Mouse (Mus musculus): ENCODE data around the gene Thrb. TPM values are rescaled to one million over a fixed set of nuclear protein-coding genes. Genes with fewer than 3 reads are reported as not detected.

The Thrb gene
- polyA plus RNA-seq, 1 experiment from 2014 or later, result 0.12 TPM

- ATAC-seq (ENCODE audit: insufficient number of reproducible peaks, low FRiP score, low TSS enrichment, low read depth), result no peak
- no peak for DNase-seq (ENCODE audit: low spot score)
- 84% methylated on average over 2 of the region's 2 CpGs for WGBS
- H3K4me1 ChIP-seq (ENCODE audit: control insufficient read depth, insufficient read depth, low read length), result no peaks in the 10 kb centered on the region
- no peak overlapping the region for H3K27ac ChIP-seq (replicated peaks; ENCODE audit: low read depth, low read length)
- H3K36me3 ChIP-seq (ENCODE audit: control insufficient read depth, insufficient read depth, low read length), result no peaks in the 10 kb centered on the region
- H3K4me3 ChIP-seq (ENCODE audit: low read depth, low read length), result no peak overlapping the region
- H3K9me3 ChIP-seq (ENCODE audit: control insufficient read depth, low read length), result no peaks in the 10 kb centered on the region
- H3K9ac ChIP-seq (ENCODE audit: low read length), result no peak overlapping the region
- H3K4me2 ChIP-seq (ENCODE audit: low read depth, severe bottlenecking), result no peak overlapping the region
- H3K27me3 ChIP-seq (ENCODE audit: control insufficient read depth, insufficient read depth, low read length), result no peaks in the 10 kb centered on the region
Measured at GRCm38 (mm10) chr14:17846700-17847099, 186.6 kb downstream of the Thrb start.

GRCm38 (mm10) chr14:17847211-17847610, 187.2 kb downstream of the Thrb start:
- H3K4me1 ChIP-seq (ENCODE audit: control insufficient read depth, insufficient read depth, low read length), result no peaks in the 10 kb centered on the region
- no peak overlapping the region for H3K27ac ChIP-seq (replicated peaks; ENCODE audit: low read depth, low read length)
- no peak overlapping the region for H3K4me2 ChIP-seq (ENCODE audit: low read depth, severe bottlenecking)
- no peak for ATAC-seq (ENCODE audit: insufficient number of reproducible peaks, low FRiP score, low TSS enrichment, low read depth)
- no peak overlapping the region for H3K9ac ChIP-seq (ENCODE audit: low read length)
- no peak for DNase-seq (ENCODE audit: low spot score)
- H3K36me3 ChIP-seq (ENCODE audit: control insufficient read depth, insufficient read depth, low read length), result no peaks in the 10 kb centered on the region
- H3K27me3 ChIP-seq (ENCODE audit: control insufficient read depth, insufficient read depth, low read length), result no peaks in the 10 kb centered on the region
- 47% methylated on average over 8 of the region's 8 CpGs for WGBS
- H3K9me3 ChIP-seq (ENCODE audit: control insufficient read depth, low read length), result no peaks in the 10 kb centered on the region
- H3K4me3 ChIP-seq (ENCODE audit: low read depth, low read length), result no peak overlapping the region

GRCm38 (mm10) chr14:17850355-17850754, 190.3 kb downstream of the Thrb start:
- 66% methylated on average over 4 of the region's 4 CpGs for WGBS

GRCm38 (mm10) chr14:17852236-17852635, 192.2 kb downstream of the Thrb start:
- DNase-seq (ENCODE audit: low spot score) (no peak), ATAC-seq (ENCODE audit: insufficient number of reproducible peaks, low FRiP score, low TSS enrichment, low read depth) (no peak)
- no peak overlapping the region for H3K4me2 ChIP-seq (ENCODE audit: low read depth, severe bottlenecking)
- H3K27me3 ChIP-seq (ENCODE audit: control insufficient read depth, insufficient read depth, low read length), result no peaks in the 10 kb centered on the region
- no peak overlapping the region for H3K4me3 ChIP-seq (ENCODE audit: low read depth, low read length)
- H3K27ac ChIP-seq (replicated peaks; ENCODE audit: low read depth, low read length), result no peak overlapping the region
- H3K9ac ChIP-seq (ENCODE audit: low read length), result no peak overlapping the region
- H3K4me1 ChIP-seq (ENCODE audit: control insufficient read depth, insufficient read depth, low read length), result no peaks in the 10 kb centered on the region
- H3K36me3 ChIP-seq (ENCODE audit: control insufficient read depth, insufficient read depth, low read length), result no peaks in the 10 kb centered on the region
- 83% methylated on average over 2 of the region's 2 CpGs for WGBS
- H3K9me3 ChIP-seq (ENCODE audit: control insufficient read depth, low read length), result no peaks in the 10 kb centered on the region

More at GRCm38 (mm10) chr14:17850355-17850754, 190.3 kb downstream of the Thrb start:
- no peaks in the 10 kb centered on the region for H3K9me3 ChIP-seq (ENCODE audit: control insufficient read depth, low read length)
- no peak overlapping the region for H3K4me3 ChIP-seq (ENCODE audit: low read depth, low read length)
- no peak overlapping the region for H3K4me2 ChIP-seq (ENCODE audit: low read depth, severe bottlenecking)
- no peaks in the 10 kb centered on the region for H3K27me3 ChIP-seq (ENCODE audit: control insufficient read depth, insufficient read depth, low read length)
- ATAC-seq (ENCODE audit: insufficient number of reproducible peaks, low FRiP score, low TSS enrichment, low read depth) (no peak), DNase-seq (ENCODE audit: low spot score) (no peak)
- no peak overlapping the region for H3K27ac ChIP-seq (replicated peaks; ENCODE audit: low read depth, low read length)
- H3K9ac ChIP-seq (ENCODE audit: low read length), result no peak overlapping the region
- H3K36me3 ChIP-seq (ENCODE audit: control insufficient read depth, insufficient read depth, low read length), result no peaks in the 10 kb centered on the region
- no peaks in the 10 kb centered on the region for H3K4me1 ChIP-seq (ENCODE audit: control insufficient read depth, insufficient read depth, low read length)

- Histone ChIP-seq H3K4me3 (ENCODE audit: low read depth, low read length) (no peak overlapping the region), H3K4me2 (ENCODE audit: low read depth, severe bottlenecking) (no peak overlapping the region), H3K27ac (replicated peaks; ENCODE audit: low read depth, low read length) (no peak overlapping the region), H3K27me3 (ENCODE audit: control insufficient read depth, insufficient read depth, low read length) (no peaks in the 10 kb centered on the region), H3K36me3 (ENCODE audit: control insufficient read depth, insufficient read depth, low read length) (no peaks in the 10 kb centered on the region), H3K4me1 (ENCODE audit: control insufficient read depth, insufficient read depth, low read length) (no peaks in the 10 kb centered on the region), H3K9me3 (ENCODE audit: control insufficient read depth, low read length) (no peaks in the 10 kb centered on the region), H3K9ac (ENCODE audit: low read length) (no peak overlapping the region)
- no peak for ATAC-seq (ENCODE audit: insufficient number of reproducible peaks, low FRiP score, low TSS enrichment, low read depth)
- 67% methylated on average over 5 of the region's 5 CpGs for WGBS
- no peak for DNase-seq (ENCODE audit: low spot score)
Measured at GRCm38 (mm10) chr14:17859790-17860385, 199.8 kb downstream of the Thrb start.

- Histone ChIP-seq H3K4me3 (ENCODE audit: low read depth, low read length) (no peak overlapping the region), H3K9ac (ENCODE audit: low read length) (no peak overlapping the region), H3K4me1 (ENCODE audit: control insufficient read depth, insufficient read depth, low read length) (no peaks in the 10 kb centered on the region), H3K4me2 (ENCODE audit: low read depth, severe bottlenecking) (no peak overlapping the region), H3K36me3 (ENCODE audit: control insufficient read depth, insufficient read depth, low read length) (no peaks in the 10 kb centered on the region), H3K27ac (replicated peaks; ENCODE audit: low read depth, low read length) (no peak overlapping the region), H3K9me3 (ENCODE audit: control insufficient read depth, low read length) (no peaks in the 10 kb centered on the region), H3K27me3 (ENCODE audit: control insufficient read depth, insufficient read depth, low read length) (no peaks in the 10 kb centered on the region)
- ATAC-seq (ENCODE audit: insufficient number of reproducible peaks, low FRiP score, low TSS enrichment, low read depth), result no peak
- WGBS, result 92% methylated on average over 3 of the region's 3 CpGs
- DNase-seq (ENCODE audit: low spot score), result no peak
Measured at GRCm38 (mm10) chr14:17862651-17863050, 202.6 kb downstream of the Thrb start.

GRCm38 (mm10) chr14:17863701-17864320, 203.8 kb downstream of the Thrb start:
- Histone ChIP-seq H3K4me3 (ENCODE audit: low read depth, low read length) (no peak overlapping the region), H3K4me1 (ENCODE audit: control insufficient read depth, insufficient read depth, low read length) (no peaks in the 10 kb centered on the region), H3K4me2 (ENCODE audit: low read depth, severe bottlenecking) (no peak overlapping the region), H3K27me3 (ENCODE audit: control insufficient read depth, insufficient read depth, low read length) (no peaks in the 10 kb centered on the region), H3K27ac (replicated peaks; ENCODE audit: low read depth, low read length) (no peak overlapping the region), H3K36me3 (ENCODE audit: control insufficient read depth, insufficient read depth, low read length) (no peaks in the 10 kb centered on the region), H3K9me3 (ENCODE audit: control insufficient read depth, low read length) (no peaks in the 10 kb centered on the region), H3K9ac (ENCODE audit: low read length) (no peak overlapping the region)
- DNase-seq (ENCODE audit: low spot score), result no peak
- no peak for ATAC-seq (ENCODE audit: insufficient number of reproducible peaks, low FRiP score, low TSS enrichment, low read depth)
- WGBS, result 79% methylated on average over 6 of the region's 6 CpGs

- ATAC-seq (ENCODE audit: insufficient number of reproducible peaks, low FRiP score, low TSS enrichment, low read depth), result no peak
- Histone ChIP-seq H3K4me1 (ENCODE audit: control insufficient read depth, insufficient read depth, low read length) (no peaks in the 10 kb centered on the region), H3K27ac (replicated peaks; ENCODE audit: low read depth, low read length) (no peak overlapping the region), H3K36me3 (ENCODE audit: control insufficient read depth, insufficient read depth, low read length) (no peaks in the 10 kb centered on the region), H3K27me3 (ENCODE audit: control insufficient read depth, insufficient read depth, low read length) (no peaks in the 10 kb centered on the region), H3K9me3 (ENCODE audit: control insufficient read depth, low read length) (no peaks in the 10 kb centered on the region), H3K4me3 (ENCODE audit: low read depth, low read length) (no peak overlapping the region), H3K9ac (ENCODE audit: low read length) (no peak overlapping the region), H3K4me2 (ENCODE audit: low read depth, severe bottlenecking) (no peak overlapping the region)
- 47% methylated on average over 6 of the region's 6 CpGs for WGBS
- DNase-seq (ENCODE audit: low spot score), result no peak
Measured at GRCm38 (mm10) chr14:17868326-17868725, 208.3 kb downstream of the Thrb start.

GRCm38 (mm10) chr14:17875946-17876345, 215.9 kb downstream of the Thrb start:
- no peaks in the 10 kb centered on the region for H3K36me3 ChIP-seq (ENCODE audit: control insufficient read depth, insufficient read depth, low read length)
- no peak for ATAC-seq (ENCODE audit: insufficient number of reproducible peaks, low FRiP score, low TSS enrichment, low read depth)
- WGBS, result 75% methylated on average over 2 of the region's 2 CpGs

More at GRCm38 (mm10) chr14:17875946-17876345, 215.9 kb downstream of the Thrb start:
- no peaks in the 10 kb centered on the region for H3K9me3 ChIP-seq (ENCODE audit: control insufficient read depth, low read length)
- no peaks in the 10 kb centered on the region for H3K27me3 ChIP-seq (ENCODE audit: control insufficient read depth, insufficient read depth, low read length)
- no peak overlapping the region for H3K9ac ChIP-seq (ENCODE audit: low read length)
- H3K4me3 ChIP-seq (ENCODE audit: low read depth, low read length), result no peak overlapping the region
- H3K4me2 ChIP-seq (ENCODE audit: low read depth, severe bottlenecking), result no peak overlapping the region; the same call in 1 of the 2 replicates
- DNase-seq (ENCODE audit: low spot score), result no peak
- no peak overlapping the region for H3K27ac ChIP-seq (replicated peaks; ENCODE audit: low read depth, low read length)
- no peaks in the 10 kb centered on the region for H3K4me1 ChIP-seq (ENCODE audit: control insufficient read depth, insufficient read depth, low read length)
